Comparison of ENCODE assay signal across 8 mouse cellular contexts in genomic region chr6:70844896-70845646, GRCm38 (mm10). TPM values are rescaled to one million over a fixed set of nuclear protein-coding genes. Genes with fewer than 3 reads are reported as not detected.
A peak's percentile ranks its signal among the peaks of the same experiment; 100 is the strongest.
DNase-seq lines count a peak whose midpoint lies in the region; ATAC-seq and TF ChIP-seq lines count a peak whose summit lies in the region.

No protein-coding gene starts in this region.

- no peaks in the 10 kb centered on the region for H3K9me3 ChIP-seq in intestine, embryonic 16.5 days (ENCODE audit: control insufficient read depth, low read length)
- no peaks in the 10 kb centered on the region for H3K9me3 ChIP-seq in midbrain, embryonic 14.5 days (ENCODE audit: control insufficient read depth, low read length)

- TF ChIP-seq CTCF in embryonic fibroblast, embryonic 13.5 days (IDR thresholded peaks at IDR 0.05; ENCODE audit: borderline replicate concordance, insufficient read depth, low read length), result no peak

- H3K4me2 ChIP-seq in intestine, embryonic 16.5 days (ENCODE audit: low read depth, low read length), result peak overlapping the region; percentile 70
- peak overlapping the region; percentile 77 for H3K4me2 ChIP-seq in midbrain, embryonic 14.5 days (ENCODE audit: low read length)

- peak; percentile 18 for DNase-seq in gastrocnemius, adult 18-20 months (ENCODE audit: low spot score)
- DNase-seq in gastrocnemius, postnatal 36 days, result no peak
- peak; percentile 57 to 59 for DNase-seq in spleen, adult 18-20 months
- no peak for DNase-seq in spleen, adult 12 weeks (ENCODE audit: low spot score)
- DNase-seq in midbrain, embryonic 14.5 days, result peak; percentile 26
- DNase-seq in adrenal gland, adult 2 months, result no peak

- H3K9ac ChIP-seq in intestine, embryonic 16.5 days (ENCODE audit: low read depth, low read length), result peak overlapping the region; percentile 79
- peak overlapping the region; percentile 79 for H3K9ac ChIP-seq in midbrain, embryonic 14.5 days (replicated peaks; ENCODE audit: low read length)

- H3K27me3 ChIP-seq in intestine, embryonic 16.5 days (replicated peaks; ENCODE audit: control insufficient read depth, insufficient read depth, low read length), result no peaks in the 10 kb centered on the region
- H3K27me3 ChIP-seq in midbrain, embryonic 14.5 days (ENCODE audit: control insufficient read depth, insufficient read depth, low read length), result no peaks in the 10 kb centered on the region

- H3K4me1 ChIP-seq in embryonic fibroblast, embryonic 13.5 days (ENCODE audit: control insufficient read depth, insufficient read depth, low read length), result peaks cover 11% of the 10 kb centered on the region
- H3K4me1 ChIP-seq in intestine, embryonic 16.5 days (ENCODE audit: control insufficient read depth, insufficient read depth, low read length), result peaks cover 23% of the 10 kb centered on the region
- H3K4me1 ChIP-seq in midbrain, embryonic 14.5 days (ENCODE audit: control insufficient read depth, insufficient read depth, low read length), result peaks cover 28% of the 10 kb centered on the region

- TF ChIP-seq POLR2A in embryonic fibroblast, embryonic 13.5 days (IDR thresholded peaks at IDR 0.05; ENCODE audit: low read depth, low read length), result no peak

- ATAC-seq in intestine, embryonic 16.5 days, result no peak
- peak; percentile 1 for ATAC-seq in midbrain, embryonic 14.5 days (ENCODE audit: low FRiP score, low TSS enrichment)

- 1% methylated on average over 38 of the region's 38 CpGs for WGBS in intestine, embryonic 16.5 days
- 1% methylated on average over 38 of the region's 38 CpGs for WGBS in midbrain, embryonic 14.5 days

- peak overlapping the region; percentile 73 for H3K4me3 ChIP-seq in embryonic fibroblast, embryonic 13.5 days (ENCODE audit: insufficient read depth, low read length)
- H3K4me3 ChIP-seq in intestine, embryonic 16.5 days (ENCODE audit: low read length), result peak overlapping the region; percentile 65
- H3K4me3 ChIP-seq in midbrain, embryonic 14.5 days (replicated peaks; ENCODE audit: low read depth, low read length), result peak overlapping the region; percentile 95

- no peak overlapping the region for H3K27ac ChIP-seq in embryonic fibroblast, embryonic 13.5 days (ENCODE audit: insufficient read depth, low read length)
- H3K27ac ChIP-seq in intestine, embryonic 16.5 days (ENCODE audit: low read length), result peak overlapping the region; percentile 83
- peak overlapping the region; percentile 91 for H3K27ac ChIP-seq in midbrain, embryonic 14.5 days (replicated peaks; ENCODE audit: low read depth, low read length)

- no peaks in the 10 kb centered on the region for H3K36me3 ChIP-seq in intestine, embryonic 16.5 days (ENCODE audit: control insufficient read depth, insufficient read depth, low read length)
- no peaks in the 10 kb centered on the region for H3K36me3 ChIP-seq in midbrain, embryonic 14.5 days (ENCODE audit: control insufficient read depth, insufficient read depth, low read length)

- intact Hi-C loops in gastrocnemius, postnatal 36 days (cut with DNase I), result no loop called here

RNA-seq across cellular contexts. Expression of gene Eif2ak3, which starts 0.8 kb away (rescaled TPM):
- total RNA-seq in gastrocnemius, adult 18-20 months (2021), result 1 to 10 TPM; 2.7 to 3.9 TPM
- total RNA-seq in gastrocnemius, postnatal 36 days (2021), result 1 to 10 TPM; 3.8 to 4.0 TPM
- polyA plus RNA-seq in embryonic fibroblast, embryonic 13.5 days (2011; ENCODE audit: insufficient read length, low read depth, missing spikeins), result 21.7 and 23.8 TPM in 2 replicates
- polyA plus RNA-seq in intestine, embryonic 16.5 days (2015; fragmentation: Nextera tagmentation; extraction: Ambion mirVana), result 6.6 and 9.8 TPM in 2 replicates
- 10.6 and 13.4 TPM in 2 replicates for polyA plus RNA-seq in midbrain, embryonic 14.5 days (2014; fragmentation: Nextera tagmentation; extraction: Ambion mirVana)
- total RNA-seq in adrenal gland, adult 2 months (2021), result 10 to 100 TPM; 18.1 to 21.1 TPM
- polyA plus RNA-seq in adrenal gland, adult 2 months (2012; rRNA removed), result 11.5 and 13.2 TPM in 2 replicates

RNA-seq across cellular contexts. Expression of gene Rpia, which starts 53.0 kb away (rescaled TPM):
- total RNA-seq in gastrocnemius, adult 18-20 months (2021), result 10 to 100 TPM; 15.8 to 16.0 TPM
- 10 to 100 TPM; 12.1 to 16.3 TPM for total RNA-seq in gastrocnemius, postnatal 36 days (2021)
- polyA plus RNA-seq in embryonic fibroblast, embryonic 13.5 days (2011; ENCODE audit: insufficient read length, low read depth, missing spikeins), result 7.8 TPM in 2 replicates
- polyA plus RNA-seq in intestine, embryonic 16.5 days (2015; fragmentation: Nextera tagmentation; extraction: Ambion mirVana), result 4.1 and 4.7 TPM in 2 replicates
- polyA plus RNA-seq in midbrain, embryonic 14.5 days (2014; fragmentation: Nextera tagmentation; extraction: Ambion mirVana), result 3.2 and 4.5 TPM in 2 replicates
- total RNA-seq in adrenal gland, adult 2 months (2021), result 10 to 100 TPM; 15.6 to 16.8 TPM
- 6.2 and 6.9 TPM in 2 replicates for polyA plus RNA-seq in adrenal gland, adult 2 months (2012; rRNA removed)

Comparison
In these comparisons a context has a peak if more than half of its experiments do, and no peak if none do; other contexts are left out.
1. DNase-seq: peak in gastrocnemius, adult 18-20 months (single experiment), spleen, adult 18-20 months (2 of 2) and midbrain, embryonic 14.5 days (single experiment); none in gastrocnemius, postnatal 36 days (0 of 2), spleen, adult 12 weeks (single experiment) and adrenal gland, adult 2 months (single experiment).
2. Peak in every context shown above with its lines, with median percentiles within 50 percentile points of each other: H3K4me3 ChIP-seq.